Mouse (Mus musculus) naive thymus-derived CD4-positive, alpha-beta T cell, adult 5 months (primary cell): ENCODE results near the gene Hint3. TPM values are rescaled to one million over a fixed set of nuclear protein-coding genes. Genes with fewer than 3 reads are reported as not detected.

ENCODE experiments used
- polyA plus RNA-seq: library from polyadenylated mRNA; unstranded; fragments of 100-300 nt; shearing (Covaris generic); gene quantifications from one replicate; pipeline ENCODE4 v1.2.1, GENCODE M21; 2017

Gene Hint3
- 31.4 TPM for polyA plus RNA-seq

DNA sequence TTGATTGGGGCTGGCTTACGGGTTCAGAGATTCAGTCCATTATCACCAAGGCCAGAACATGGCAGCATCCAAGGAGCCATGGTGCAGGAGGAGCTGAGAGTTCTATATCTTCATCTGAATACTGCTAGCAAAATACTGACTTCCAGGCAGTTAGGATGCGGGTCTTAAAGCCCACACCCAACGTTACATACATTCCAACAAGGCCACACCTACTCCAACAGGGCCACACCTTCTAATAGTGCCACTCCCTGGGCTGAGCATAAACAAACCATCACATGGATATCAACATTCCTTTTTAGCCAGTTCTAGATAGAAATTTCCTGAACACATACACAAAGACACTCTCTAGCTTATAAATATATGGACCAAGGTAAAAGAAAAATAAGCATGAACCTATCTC is at the start of gene Hint3:
Gene Hint3 (minus strand): TSS at position 120 of the 400 bp plus-strand sequence.

DNA sequence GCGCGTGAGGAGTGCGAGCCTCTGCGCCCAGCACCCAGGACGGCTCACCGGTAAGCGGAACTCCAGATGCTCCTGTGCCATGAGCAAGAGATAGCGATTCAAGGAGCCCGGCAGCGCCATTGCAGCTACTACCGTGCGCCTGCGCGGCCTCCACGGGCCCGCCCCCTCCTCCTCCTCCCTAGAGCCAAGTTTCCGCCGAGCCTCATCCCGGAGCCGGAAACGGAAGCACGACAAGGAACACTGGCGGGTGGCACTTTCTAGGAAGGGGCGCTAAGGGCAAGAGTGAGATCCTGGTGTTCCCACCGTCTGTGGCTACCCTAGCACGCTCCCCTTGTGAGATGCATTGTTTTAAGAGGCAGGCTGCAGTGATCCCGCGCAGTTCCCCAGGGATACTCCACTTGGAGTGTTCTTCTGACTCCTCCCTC is 28.9 kb downstream of the Hint3 start, which contains the start of gene Trmt11:
Gene Trmt11 (minus strand): TSS at position 208 of the 425 bp plus-strand sequence.

Other genes starting within 250 kb of the Hint3 start
- gene Trmt11, start 28.9 kb downstream of the Hint3 start, polyA plus RNA-seq = 21.7 TPM
- 11.1 TPM for gene Ncoa7, start 173.7 kb upstream of the Hint3 start, polyA plus RNA-seq
- gene Hey2, start 213.2 kb upstream of the Hint3 start, polyA plus RNA-seq = not detected